Mouse (Mus musculus) lung, embryonic 16.5 days (tissue): Measurements from ENCODE around the gene Edrf1. TPM values are rescaled to one million over a fixed set of nuclear protein-coding genes. Genes with fewer than 3 reads are reported as not detected.

ENCODE experiments used
- ATAC-seq: fragments of 200-750 bp; cut with Nextera tagmentation; 2 replicates; pipeline ENCODE4 v1.8.0; 2017; ENCODE audit warnings: low read depth, mild to moderate bottlenecking, moderate library complexity
- H3K27ac ChIP-seq: fragments of 300-500 bp; sonication (generic); 2 replicates; pipeline ENCODE4 v1.5.1; 2014; ENCODE audit warnings: mild to moderate bottlenecking, control low read depth, low read length
- H3K27me3 ChIP-seq: fragments of 300-500 bp; sonication (generic); 2 replicates; pipeline ENCODE4 v1.6.1; 2014; ENCODE audit warnings: low read depth, low read length, mixed read lengths; ENCODE audit not compliant: control insufficient read depth, insufficient read depth
- H3K36me3 ChIP-seq: fragments of 300-500 bp; sonication (generic); 2 replicates; pipeline ENCODE4 v1.6.1; 2014; ENCODE audit warnings: low read length; ENCODE audit not compliant: control insufficient read depth, insufficient read depth
- H3K4me1 ChIP-seq: fragments of 300-500 bp; sonication (generic); replicated peaks from 2 replicates; pipeline ENCODE4 v1.6.1; 2014; ENCODE audit warnings: low read length, mixed read lengths; ENCODE audit not compliant: control insufficient read depth, insufficient read depth
- H3K4me2 ChIP-seq: fragments of 300-500 bp; sonication (generic); 2 replicates; pipeline ENCODE4 v1.6.1; 2014; ENCODE audit warnings: low read depth, low read length, control low read depth
- H3K4me3 ChIP-seq: fragments of 300-500 bp; sonication (generic); 2 replicates; pipeline ENCODE4 v1.5.1; 2014; ENCODE audit warnings: mild to moderate bottlenecking, low read length, control low read depth
- H3K9ac ChIP-seq: fragments of 300-500 bp; sonication (generic); 2 replicates; pipeline ENCODE4 v1.6.1; 2014; ENCODE audit warnings: low read length, control low read depth
- H3K9me3 ChIP-seq: fragments of 300-500 bp; sonication (generic); 2 replicates; pipeline ENCODE4 v1.6.1; 2016; ENCODE audit warnings: low read length; ENCODE audit not compliant: control insufficient read depth
- whole genome bisulfite sequencing: fragments of 180-500 bp; shearing (Covaris S2); extraction: QIAGEN DNeasy Blood & Tissue Kit; methylation state at CpG from one replicate; pipeline ENCODE4 v1.1.7; 2014; 5-methylcytosine and 5-hydroxymethylcytosine counted together
- polyA plus RNA-seq: library from polyadenylated mRNA; unstranded; fragments of >200 nt; fragmentation: Nextera tagmentation; extraction: Ambion mirVana; gene quantifications from 2 replicates; pipeline ENCODE4 v1.2.1, GENCODE M21; 2015

The Edrf1 gene
- 18.5 and 19.9 TPM in 2 replicates for polyA plus RNA-seq

DNA sequence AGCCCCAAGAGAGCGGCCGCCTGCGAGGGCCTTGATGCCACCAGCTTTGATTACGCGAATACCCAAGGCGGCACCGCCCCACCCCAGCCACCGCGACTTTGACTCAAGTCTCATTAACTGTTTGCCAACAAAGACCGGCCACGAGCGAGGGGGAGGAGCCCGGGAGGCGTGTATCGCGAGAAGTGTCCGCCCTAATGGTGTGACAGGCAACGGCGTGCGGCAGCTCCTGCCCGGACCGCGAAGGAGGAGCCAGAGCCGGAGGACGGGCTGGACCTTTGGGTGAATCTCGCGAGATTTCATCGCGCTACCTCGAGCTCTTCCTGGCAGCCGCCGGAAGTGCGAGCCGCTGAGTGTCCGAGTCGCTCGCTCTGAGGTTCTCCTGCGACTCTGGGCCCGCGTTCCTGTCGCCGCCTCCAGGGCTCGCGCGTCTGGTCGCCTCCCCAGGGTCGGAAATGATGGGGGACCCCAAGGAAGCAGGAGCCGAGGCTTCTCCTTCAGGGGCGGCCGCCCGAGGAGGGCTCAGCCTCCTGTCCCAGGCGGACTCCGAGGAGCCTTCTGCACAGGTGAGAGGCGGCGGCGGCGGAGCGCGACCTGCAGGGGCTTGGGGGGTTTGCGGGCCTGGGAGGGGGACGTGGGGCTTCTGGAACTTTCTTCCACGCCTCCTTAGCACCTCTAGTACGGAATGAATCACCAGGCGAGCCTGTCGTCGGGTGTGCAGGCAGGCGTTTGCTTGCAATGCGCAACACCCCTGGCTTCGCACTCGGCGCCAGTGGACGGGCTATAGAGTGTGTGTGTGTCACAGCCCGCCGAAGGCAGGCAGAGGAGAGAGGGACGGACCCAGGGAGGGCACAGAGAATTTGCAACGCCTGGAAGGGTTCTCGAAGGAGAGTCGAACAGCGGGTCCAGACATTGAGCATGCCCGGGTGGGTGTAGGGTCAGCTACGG, at the start of gene Edrf1:
Gene Edrf1, plus strand, starts transcription at position 183 of the 945 bp plus-strand sequence.
- Histone ChIP-seq H3K27ac (peak within 1 kb of the TSS; percentile 91), H3K4me2 (peak within 1 kb of the TSS; percentile 90), H3K4me1 (peaks cover 8% of the 10 kb centered on the region), H3K9me3 (no peaks in the 10 kb centered on the region), H3K4me3 (peak within 1 kb of the TSS; percentile 99), H3K36me3 (peaks cover 17% of the 10 kb centered on the region), H3K9ac (peak within 1 kb of the TSS; percentile 99), H3K27me3 (no peaks in the 10 kb centered on the region)
- under 1% methylated on average over 73 of the region's 81 CpGs for WGBS
- peak; percentile 99 for ATAC-seq

DNA sequence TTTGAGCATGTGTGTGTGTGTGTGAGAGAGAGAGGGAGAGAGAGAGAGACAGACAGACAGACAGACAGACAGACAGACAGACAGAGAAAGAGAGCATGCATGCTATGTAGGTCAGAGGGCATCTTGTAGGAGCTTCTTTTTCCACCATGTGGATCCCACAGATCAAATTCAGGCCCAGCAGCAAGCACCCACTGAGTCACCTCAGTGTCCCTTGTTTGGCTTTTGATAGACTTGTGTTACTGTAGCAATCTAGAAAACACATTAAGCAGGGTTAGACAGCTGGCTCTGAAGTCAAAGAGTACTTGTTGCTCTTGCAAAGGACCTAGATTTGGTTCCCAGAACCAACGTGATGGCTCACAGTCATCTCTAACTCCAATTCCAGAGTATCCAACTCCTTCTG, 45.6 kb upstream of the Edrf1 start:
- H3K27ac ChIP-seq: no peak overlapping the region
- no peaks in the 10 kb centered on the region for H3K9me3 ChIP-seq
- H3K9ac ChIP-seq: no peak overlapping the region
- WGBS: 70% methylated on average over 1 of the region's 1 CpGs
- no peak overlapping the region for H3K4me2 ChIP-seq
- no peaks in the 10 kb centered on the region for H3K27me3 ChIP-seq
- H3K4me1 ChIP-seq: no peaks in the 10 kb centered on the region
- H3K4me3 ChIP-seq: no peak overlapping the region
- no peaks in the 10 kb centered on the region for H3K36me3 ChIP-seq
- no peak for ATAC-seq

DNA sequence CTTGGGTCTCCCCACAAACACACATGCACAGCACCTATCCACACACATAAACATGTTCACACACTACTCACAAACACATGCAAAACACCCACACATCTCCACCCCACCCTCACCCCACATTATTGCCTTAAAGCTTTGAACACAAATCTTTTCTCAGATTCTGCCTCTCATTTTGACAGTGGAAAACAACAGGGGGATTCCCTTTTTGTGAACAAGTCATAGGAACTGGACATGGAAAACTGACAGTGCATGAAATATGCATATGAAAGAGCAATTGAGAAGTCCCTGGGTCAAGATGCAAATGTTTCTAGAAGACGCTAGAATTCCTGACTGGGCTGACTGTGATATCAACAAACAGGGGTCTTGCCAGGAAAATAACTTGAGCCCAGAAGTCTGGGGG, 36.8 kb upstream of the Edrf1 start:
- Histone ChIP-seq H3K4me1 (no peaks in the 10 kb centered on the region), H3K9me3 (no peaks in the 10 kb centered on the region), H3K4me3 (no peak overlapping the region), H3K9ac (no peak overlapping the region), H3K4me2 (no peak overlapping the region), H3K27ac (no peak overlapping the region), H3K36me3 (no peaks in the 10 kb centered on the region), H3K27me3 (no peaks in the 10 kb centered on the region)
- 32% methylated on average over 1 of the region's 1 CpGs for WGBS
- no peak for ATAC-seq

- Histone ChIP-seq H3K9ac (no peak within 1 kb of the TSS), H3K4me1 (no peaks in the 10 kb centered on the region), H3K27me3 (no peaks in the 10 kb centered on the region), H3K4me3 (no peak within 1 kb of the TSS), H3K36me3 (no peaks in the 10 kb centered on the region), H3K4me2 (no peak within 1 kb of the TSS), H3K27ac (no peak within 1 kb of the TSS), H3K9me3 (no peaks in the 10 kb centered on the region)
- ATAC-seq: no peak
- 50% methylated on average over 2 of the region's 2 CpGs for WGBS
Measured at GRCm38 (mm10) chr7:133602058-133602457, 35.3 kb upstream of the Edrf1 start, which contains the start of gene Tex36. Gene Tex36, minus strand, starts transcription at chr7:133602158.

DNA sequence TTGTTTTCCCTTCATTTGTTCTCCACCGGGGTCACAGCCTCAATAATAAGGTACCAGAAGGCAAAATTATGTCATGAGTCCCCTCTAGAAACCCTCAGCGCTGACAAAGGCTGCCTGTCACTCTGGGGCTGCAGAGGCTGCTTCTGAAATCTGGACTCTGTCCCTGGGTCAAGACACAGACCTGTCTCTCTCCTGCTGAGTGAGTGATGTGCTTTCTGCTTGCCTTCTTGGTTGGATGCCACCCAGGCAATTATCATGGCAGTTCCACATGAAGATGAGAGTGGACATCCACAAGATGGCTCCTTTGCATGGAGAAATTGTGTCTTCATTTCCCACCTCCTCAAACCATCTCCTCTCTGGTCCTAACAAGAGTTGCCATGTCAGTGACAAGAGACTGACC, 34.2 kb upstream of the Edrf1 start:
- H3K4me1 ChIP-seq: no peaks in the 10 kb centered on the region
- H3K27ac ChIP-seq: no peak overlapping the region
- H3K27me3 ChIP-seq: no peaks in the 10 kb centered on the region
- no peak overlapping the region for H3K4me2 ChIP-seq
- H3K9ac ChIP-seq: no peak overlapping the region
- 65% methylated on average over 2 of the region's 2 CpGs for WGBS
- no peak overlapping the region for H3K4me3 ChIP-seq
- no peak for ATAC-seq
- no peaks in the 10 kb centered on the region for H3K9me3 ChIP-seq
- H3K36me3 ChIP-seq: no peaks in the 10 kb centered on the region

GRCm38 (mm10) chr7:133604427-133605081, 32.8 kb upstream of the Edrf1 start:
- Histone ChIP-seq H3K4me2 (peak overlapping the region; percentile 26; the same call in 1 of the 2 replicates), H3K27ac (no peak overlapping the region), H3K9me3 (no peaks in the 10 kb centered on the region), H3K27me3 (no peaks in the 10 kb centered on the region), H3K4me3 (no peak overlapping the region), H3K36me3 (no peaks in the 10 kb centered on the region), H3K9ac (no peak overlapping the region), H3K4me1 (no peaks in the 10 kb centered on the region)
- no peak for ATAC-seq
- WGBS: 50% methylated on average over 13 of the region's 13 CpGs

DNA sequence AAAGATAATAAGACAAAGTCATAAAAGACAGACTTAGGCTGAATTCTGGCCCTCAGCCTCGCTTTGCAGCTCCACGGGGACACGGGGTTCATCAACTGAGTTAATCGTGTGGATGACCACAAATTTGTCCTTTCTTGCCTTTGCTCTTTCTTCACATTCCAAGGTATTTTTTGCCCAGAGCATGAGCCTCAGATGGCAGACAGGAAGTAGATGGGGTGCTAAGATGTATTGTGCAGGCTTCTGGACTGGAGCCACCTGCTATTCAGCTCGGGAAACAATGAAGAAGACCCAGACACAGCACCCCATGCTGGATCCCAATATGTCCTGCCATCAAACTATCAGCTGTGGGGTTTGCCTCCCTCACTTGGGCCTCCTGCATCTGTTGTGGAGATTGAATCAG, 30.0 kb upstream of the Edrf1 start:
- no peaks in the 10 kb centered on the region for H3K36me3 ChIP-seq
- no peak overlapping the region for H3K9ac ChIP-seq
- H3K9me3 ChIP-seq: no peaks in the 10 kb centered on the region
- H3K4me3 ChIP-seq: no peak overlapping the region
- ATAC-seq: no peak
- H3K27me3 ChIP-seq: no peaks in the 10 kb centered on the region
- H3K4me1 ChIP-seq: no peaks in the 10 kb centered on the region
- no peak overlapping the region for H3K4me2 ChIP-seq
- H3K27ac ChIP-seq: no peak overlapping the region
- 69% methylated on average over 5 of the region's 5 CpGs for WGBS

GRCm38 (mm10) chr7:133607883-133608575, 29.3 kb upstream of the Edrf1 start:
- Histone ChIP-seq H3K36me3 (no peaks in the 10 kb centered on the region), H3K4me1 (no peaks in the 10 kb centered on the region), H3K9ac (no peak overlapping the region), H3K27me3 (no peaks in the 10 kb centered on the region), H3K4me3 (no peak overlapping the region), H3K27ac (no peak overlapping the region), H3K9me3 (no peaks in the 10 kb centered on the region), H3K4me2 (0 out of 2 replicates have a peak overlapping the region, but pooled peaks have one; percentile 28)
- ATAC-seq: no peak
- WGBS: 78% methylated on average over 13 of the region's 13 CpGs
